Mouse (Mus musculus): Measurements from ENCODE around the gene Itih5.

Gene Itih5

DNA sequence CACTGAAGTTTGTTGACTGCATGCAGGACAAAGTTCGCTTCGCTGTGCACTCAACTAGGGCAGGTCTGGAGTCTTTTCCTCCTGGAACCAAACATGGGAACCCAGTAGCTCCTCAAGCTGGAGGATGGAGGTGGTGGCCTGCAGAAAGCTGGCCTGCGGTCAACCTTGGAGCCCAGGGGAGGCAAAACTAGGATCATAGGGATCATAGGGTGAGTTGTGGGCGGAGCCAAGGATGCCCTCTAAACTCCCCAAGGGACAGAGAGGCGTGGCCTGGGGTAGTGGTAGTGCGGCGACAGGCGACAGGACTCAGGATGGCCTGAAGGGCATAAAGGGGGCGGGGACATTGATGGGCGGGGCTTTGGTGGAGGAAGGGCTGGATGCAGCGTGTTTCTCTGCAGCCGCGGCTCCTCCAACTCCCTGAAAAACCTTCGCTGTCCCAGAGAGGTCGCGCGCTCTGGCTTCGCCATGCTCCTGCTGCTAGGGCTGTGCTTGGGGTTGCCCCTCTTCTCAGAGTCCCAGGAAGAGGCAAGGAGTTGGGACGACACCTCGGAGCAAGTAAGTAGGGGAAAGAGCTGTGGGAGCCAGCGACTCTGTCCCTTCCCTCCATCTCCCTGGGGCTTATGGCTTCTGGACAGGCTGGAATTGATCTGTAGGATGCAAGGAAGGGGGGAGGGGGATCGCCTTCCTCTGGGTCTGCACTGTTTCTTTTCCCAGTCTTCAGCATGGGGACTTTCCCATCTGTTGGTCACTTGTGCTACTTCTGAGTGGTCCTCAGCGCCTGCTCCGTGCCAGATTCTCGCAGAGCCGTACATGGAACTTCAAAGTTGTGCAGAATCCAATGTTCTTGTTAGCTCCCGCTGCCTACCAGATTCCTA is at the start of gene Itih5:
Gene Itih5 (plus strand): TSS at position 371 of the 875 bp plus-strand sequence.
- in situ Hi-C loops (cut with MboI) = no loop called here

DNA sequence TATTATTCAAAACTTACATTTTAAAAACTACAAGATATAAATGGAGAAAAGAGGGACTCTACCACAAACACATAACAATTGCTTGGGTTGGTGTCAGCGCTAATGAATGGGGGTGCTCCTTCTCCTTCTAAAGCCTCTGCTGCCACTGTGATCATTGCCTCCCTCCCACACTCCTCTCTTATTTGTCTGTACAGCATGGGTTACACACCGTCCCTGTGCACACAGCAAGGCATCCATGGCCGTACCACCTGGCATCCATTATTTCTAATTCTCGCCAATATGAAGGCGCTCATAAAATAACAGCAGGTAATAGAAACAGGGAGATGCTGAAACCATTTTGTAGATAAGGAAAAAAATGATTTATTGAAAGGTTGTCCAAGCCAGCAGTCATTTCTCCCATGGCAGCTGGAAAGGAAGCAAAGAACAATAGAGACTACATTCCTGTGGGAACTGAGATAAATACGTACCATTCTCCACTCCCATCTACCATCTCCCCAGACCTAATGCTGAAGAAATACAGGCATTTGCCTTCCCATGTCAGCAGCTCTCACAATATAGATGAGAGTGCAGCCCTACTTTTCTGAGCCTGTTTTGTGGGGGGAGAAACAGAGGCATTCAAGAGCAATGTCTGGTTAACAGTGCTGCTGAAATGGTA is 44.7 kb upstream of the Itih5 start:
- in situ Hi-C loops (cut with MboI) = loop anchor here (10.0 kb wide), 1 partner anchor 186 kb away; no protein-coding TSS in a partner anchor

DNA sequence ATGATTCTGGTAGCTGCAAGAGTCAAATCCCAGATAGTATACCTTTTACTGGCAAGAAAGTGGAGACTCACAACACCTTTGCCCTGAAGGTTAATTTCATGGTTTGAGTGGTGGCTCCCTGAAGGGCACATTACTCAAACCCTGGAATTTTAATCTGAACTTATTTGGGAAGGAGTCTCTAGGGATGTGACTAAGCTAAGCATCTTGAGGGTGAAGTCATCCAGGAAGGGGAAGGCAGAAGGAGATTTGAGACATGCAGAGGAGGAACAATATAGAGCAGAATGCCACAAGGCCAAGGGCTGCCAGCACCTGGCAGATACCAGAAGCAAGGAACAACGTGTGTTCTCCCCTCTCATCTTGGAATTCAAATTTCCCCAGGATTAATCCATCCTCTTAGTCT is 34.6 kb upstream of the Itih5 start:
- in situ Hi-C loops (cut with MboI) = no loop called here

DNA sequence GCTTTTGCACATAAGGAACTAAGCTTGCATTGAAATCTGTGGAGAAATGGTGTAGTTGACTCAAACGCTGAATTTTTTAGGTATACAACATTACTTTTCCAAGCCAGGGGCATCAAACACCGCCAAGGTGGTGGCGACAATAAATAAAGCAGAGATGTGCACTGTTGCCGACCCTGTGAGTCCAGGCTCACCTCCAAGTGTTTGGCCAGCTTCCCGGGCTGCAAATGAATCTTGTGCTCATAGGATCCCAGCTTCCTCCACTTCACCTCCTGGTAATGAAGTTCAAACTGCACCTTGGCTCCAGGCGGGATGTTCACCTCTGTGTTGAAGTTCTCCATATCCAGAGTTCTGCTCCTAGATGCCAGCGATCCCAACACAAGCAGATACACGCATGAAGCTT is 34.1 kb upstream of the Itih5 start:
- in situ Hi-C loops (cut with MboI) = no loop called here

DNA sequence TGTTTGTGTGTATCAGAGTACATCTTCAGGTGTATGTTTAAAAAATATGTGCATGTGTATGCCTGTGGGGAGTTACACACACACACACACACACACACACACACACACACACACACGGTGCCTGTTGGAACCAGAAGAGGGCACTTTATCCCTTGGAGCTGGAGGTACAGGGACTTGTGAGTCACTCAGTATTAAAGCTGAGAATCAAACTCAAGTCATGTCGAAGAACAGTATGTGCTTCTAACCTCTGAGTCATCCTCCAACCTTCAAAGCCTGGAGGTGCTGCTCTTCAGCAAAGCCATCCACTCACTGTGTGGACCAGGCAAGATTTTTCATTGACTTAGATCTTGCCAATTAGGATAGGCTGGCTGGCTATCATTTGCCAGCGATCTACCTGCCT is 31.5 kb upstream of the Itih5 start:
- in situ Hi-C loops (cut with MboI) = no loop called here

DNA sequence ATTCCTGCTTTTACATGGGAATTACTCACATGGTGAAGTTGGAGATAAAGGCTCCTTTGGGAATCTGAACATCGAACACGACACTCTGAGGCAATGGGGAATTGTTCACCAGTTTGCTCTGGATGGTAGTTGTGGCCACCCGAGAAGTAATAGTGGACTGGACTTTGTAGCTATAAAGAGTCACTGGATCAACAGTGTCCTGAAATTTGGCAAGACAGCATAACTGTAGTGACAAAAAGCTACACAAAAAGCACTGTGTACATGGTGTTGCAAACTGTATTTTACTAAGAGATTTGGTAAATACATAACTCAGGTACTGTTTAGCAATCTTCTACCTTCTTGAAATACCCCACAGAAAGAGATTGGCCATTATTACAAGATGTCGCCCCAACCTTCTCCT is 27.2 kb upstream of the Itih5 start:
- in situ Hi-C loops (cut with MboI) = no loop called here

DNA sequence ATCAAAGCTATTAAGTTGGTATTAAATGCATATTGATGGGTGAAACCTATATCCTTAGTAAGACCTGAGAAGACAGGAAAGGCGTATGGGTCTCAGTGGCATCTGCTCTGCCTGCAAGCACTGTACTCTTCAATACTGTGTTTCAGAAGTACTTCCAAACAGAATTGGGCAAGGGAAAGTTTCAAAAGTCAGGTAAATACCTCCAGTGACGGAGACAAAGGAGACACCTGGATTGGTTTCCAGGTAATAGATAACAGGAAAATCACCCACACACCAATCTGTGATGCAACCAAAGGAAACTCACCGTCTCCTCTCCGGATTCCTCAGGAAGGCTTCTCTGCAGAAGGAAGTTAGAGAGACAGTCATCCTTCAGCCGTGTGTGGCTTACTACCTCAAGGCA is 25.9 kb upstream of the Itih5 start:
- in situ Hi-C loops (cut with MboI) = no loop called here

DNA sequence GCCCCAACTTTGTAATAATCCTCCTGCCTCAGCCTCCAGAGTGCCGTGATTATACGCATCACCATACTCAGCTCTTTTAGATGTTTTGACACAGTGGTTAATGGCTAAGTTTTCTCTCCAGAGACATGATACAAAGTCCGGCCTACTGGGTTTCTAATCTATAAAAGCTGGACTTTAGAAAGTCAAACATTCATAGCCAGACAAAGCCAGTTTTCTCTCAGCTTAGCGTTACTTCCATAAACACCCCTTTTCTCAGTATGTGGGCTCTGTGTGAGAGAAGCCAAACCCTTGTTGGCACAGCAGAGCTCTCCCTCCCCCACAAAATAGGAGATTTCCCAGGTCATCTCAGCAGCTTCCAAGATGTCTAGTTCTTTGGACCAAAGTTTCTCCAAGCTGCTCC is 24.8 kb upstream of the Itih5 start:
- in situ Hi-C loops (cut with MboI) = no loop called here

DNA sequence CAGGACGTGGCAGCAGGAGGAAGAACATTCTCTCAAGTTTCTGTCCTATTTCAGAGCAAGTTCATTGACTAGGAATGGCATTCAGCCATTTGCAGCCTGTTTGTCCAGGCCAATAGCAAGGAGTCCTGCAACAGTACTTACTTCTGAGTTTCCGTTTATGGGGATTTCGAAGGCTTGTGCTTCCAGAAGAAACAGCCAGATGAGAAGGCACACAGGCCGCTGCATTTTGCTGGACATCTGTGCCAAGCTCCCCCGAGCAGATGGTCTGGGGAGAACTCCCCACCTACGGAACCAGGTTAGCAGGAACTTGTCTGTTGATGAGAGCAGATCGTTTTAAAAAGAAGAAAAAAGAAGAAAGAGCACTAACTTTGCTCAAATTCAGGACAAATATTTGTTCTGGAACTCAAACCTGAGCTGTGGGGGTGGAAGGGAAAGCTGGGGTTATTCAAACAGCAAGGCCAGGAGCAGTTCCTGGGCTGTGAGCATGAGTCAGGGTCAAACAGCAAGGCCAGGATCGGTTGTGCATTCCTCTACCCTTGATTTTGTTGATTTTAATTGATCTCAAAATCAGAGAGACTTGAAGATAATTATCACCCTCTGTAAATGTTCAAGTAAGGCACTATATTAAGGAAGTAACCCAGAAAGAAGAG is 22.9 kb upstream of the Itih5 start:
- in situ Hi-C loops (cut with MboI) = loop anchor here (10.0 kb wide), 1 partner anchor 164 kb away; no protein-coding TSS in a partner anchor

DNA sequence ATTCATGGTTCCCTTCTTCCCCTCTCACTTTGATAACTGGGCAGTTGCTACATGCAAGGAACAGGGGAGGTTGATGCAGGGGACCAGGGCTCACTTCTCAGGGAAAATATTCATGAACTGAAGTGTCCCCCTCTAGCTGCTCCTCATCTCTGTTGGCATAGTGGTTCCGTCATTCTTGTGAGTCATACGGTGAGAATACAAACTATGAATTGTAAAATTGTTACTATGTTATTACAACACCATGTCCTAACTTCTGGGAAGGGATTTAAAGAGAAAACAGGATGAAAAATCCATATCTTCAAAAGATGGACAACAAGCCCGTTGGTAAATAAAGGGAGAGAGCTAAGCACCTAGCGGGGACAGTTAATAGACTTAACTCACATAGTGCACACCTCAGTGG is 22.1 kb upstream of the Itih5 start, which contains the start of gene Itih2:
Gene Itih2 (minus strand): TSS at position 101 of the 400 bp plus-strand sequence.
- in situ Hi-C loops (cut with MboI) = loop anchor here (10.0 kb wide), 1 partner anchor 164 kb away; no protein-coding TSS in a partner anchor

DNA sequence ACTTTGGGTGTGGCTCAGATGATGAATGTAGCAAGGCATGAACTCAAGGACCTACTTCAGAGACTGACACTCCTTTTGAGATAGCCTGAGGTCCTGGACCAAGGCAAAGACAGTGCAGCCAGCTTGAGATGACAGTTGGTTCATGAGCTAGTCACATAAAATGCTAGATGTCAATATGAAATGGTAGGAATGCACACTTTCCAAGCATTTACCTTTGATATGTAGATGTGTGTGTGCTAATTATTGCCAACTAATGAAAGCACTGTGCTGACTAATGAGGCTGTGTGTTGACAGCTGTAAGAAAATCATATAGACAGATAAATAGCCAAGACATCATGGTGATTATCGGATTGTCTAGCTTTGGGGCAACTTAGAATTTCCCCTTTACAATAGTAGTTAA is 21.2 kb upstream of the Itih5 start:
- in situ Hi-C loops (cut with MboI) = loop anchor here (10.0 kb wide), 1 partner anchor 163 kb away; no protein-coding TSS in a partner anchor

DNA sequence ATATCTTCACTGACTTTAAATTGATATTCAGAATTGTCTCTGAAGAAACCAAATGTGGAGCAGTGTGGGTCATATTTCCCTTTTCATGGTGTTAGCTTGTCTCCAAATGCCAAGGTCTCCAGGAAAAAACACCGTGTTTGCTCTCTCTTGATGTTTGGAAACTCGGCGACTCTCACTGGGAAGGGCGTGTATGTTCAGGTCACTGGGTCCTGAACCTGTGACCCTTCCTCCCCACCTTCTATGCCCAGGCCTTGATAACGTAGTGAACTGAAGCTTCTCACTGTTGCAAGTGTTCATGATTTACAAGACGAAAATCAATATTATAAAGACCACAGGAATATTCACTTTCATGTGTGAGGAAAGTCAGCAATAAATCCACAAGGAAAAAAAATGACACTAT is 19.4 kb upstream of the Itih5 start:
- in situ Hi-C loops (cut with MboI) = loop anchor here (10.0 kb wide), 1 partner anchor 161 kb away; no protein-coding TSS in a partner anchor

DNA sequence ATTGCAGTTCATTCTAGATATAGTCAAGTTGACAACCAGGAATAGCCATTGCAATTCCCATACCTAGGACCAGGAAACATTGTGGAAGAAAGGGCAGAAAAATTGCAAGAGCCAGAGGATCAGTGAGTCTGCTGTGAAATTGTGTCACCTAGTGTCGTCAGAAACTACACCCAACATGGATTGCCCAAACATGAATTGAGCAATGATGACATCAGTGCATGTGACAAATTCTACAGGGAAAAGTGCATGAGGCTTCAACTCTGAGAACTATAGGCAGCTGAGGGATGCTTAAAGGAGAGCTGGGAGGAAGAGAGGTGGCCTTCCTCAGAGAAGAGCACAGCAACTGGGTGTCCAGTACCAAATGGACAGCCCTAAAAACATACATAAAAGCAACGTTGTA is 16.1 kb upstream of the Itih5 start:
- in situ Hi-C loops (cut with MboI) = loop anchor here (10.0 kb wide), 1 partner anchor 157 kb away; no protein-coding TSS in a partner anchor

DNA sequence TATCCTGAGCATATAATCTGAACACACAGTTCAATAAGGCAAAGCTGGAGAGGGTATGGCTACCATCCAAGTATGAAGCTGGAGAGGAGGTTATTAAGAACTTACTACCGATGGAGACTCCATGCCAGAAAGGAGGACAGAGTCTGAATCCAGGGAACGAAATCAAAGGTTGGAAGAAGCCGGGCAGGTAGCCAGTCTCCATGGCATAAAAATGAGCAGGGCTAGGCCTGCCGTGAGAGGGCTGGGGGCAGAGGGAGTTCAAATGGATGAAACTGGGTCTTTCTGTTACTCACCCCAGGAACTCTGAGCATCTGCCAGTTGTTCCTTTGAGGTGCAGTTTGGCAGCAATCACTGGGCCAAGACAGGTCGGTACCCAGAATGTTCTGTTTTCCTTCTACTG is 12.9 kb upstream of the Itih5 start:
- in situ Hi-C loops (cut with MboI) = no loop called here

DNA sequence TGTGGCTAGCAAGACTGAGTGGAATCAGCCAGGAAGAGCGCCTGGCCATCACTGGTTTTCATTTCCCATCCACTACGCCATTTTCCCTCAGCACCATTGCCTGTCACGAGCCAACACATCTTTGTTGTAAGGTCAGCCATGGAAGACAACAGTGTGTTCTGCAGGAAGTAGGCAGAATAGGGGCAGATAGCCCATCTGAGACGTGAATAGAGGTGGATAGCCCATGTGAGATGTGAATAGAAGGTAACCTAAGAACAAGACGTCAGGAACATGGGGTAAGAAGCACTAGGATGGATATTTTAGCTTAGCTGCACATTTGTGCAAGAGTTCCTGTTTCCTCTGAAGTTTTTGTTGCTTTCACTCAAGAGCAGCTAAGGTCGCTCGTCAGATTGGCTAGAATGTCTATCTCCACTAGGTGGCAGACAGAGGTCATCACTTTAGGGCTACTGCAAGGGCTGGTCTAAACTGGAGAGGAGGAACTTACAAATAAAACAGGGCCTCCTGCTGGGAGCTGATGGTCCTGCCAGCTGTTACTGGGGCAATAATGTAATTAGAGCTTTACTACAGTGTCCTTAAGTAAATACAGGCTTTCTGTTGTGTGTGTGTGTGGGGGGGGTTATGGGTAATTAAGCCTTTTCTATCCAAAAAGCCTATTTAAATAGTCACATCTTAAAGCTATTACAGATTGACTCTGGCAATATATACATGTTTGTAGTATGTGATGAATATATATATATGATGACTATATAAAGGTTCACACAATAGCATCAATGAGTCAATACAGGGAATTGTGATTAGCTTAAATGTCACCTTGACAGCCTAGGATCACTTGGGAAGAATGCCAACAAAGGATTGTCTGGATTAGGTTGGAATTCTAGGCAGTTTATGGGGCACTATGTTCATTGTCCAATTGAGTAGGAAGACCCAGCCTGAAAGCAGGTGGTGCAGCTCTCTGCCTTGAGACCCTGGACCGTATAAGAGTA is 10.6 kb upstream of the Itih5 start:
- in situ Hi-C loops (cut with MboI) = no loop called here

DNA sequence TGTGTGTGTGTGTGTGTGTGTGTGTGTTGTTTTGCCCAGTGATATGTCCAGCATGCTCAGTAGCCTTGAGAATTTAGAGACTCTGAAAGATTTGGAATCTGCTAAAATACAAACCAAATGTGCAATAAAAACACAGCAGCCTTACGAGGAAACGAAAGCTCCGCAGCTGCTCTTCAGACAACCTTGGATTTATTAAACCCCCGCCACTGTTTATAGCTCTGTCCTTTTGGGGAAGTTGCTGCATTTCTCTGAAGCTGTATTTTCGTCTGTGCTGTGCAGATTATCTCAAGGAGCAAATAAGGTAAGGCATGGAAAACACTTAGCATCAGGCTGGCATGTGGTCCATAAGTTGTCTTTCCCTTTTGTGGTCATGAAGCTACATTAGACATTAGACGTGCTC is 7.9 kb upstream of the Itih5 start:
- in situ Hi-C loops (cut with MboI) = no loop called here

DNA sequence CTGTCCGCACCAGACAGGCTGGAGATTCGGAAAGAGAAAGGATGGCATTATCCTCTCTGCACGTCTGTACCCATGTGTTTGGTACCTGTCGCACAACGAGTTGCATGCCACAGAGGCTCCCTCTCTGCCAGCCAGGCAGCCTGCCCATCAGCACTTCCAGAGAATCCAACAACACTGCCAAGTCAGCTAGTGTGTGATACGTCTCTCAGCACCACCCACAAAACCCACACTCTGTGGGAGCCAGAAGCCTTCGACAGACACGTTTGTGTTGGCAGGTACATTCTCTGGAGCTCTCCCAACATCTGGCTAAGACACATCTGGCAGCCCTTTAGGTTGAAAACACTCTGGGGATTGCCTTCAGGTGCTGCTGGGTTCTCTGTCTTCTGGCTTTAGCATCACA is 6.2 kb upstream of the Itih5 start:
- in situ Hi-C loops (cut with MboI) = no loop called here

DNA sequence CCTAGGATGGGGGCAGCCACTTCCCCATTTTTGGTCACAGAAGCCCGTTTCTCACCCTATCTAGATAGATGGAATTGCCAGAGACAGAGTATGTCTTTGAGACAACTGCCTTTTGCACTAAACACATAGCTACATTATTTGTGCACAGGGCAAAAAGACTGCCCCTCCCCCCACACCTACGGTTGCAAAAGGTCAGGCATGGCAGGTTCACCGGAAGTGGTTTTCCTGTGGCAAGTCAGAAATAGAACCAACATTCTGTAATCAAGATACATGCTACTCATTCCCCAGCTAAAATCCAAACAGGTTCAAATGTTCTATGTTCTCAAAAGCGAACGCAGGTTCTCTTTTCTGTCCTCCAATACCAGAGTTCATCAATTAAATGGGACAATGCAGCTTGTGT is 781 bp upstream of the Itih5 start:
- in situ Hi-C loops (cut with MboI) = no loop called here

DNA sequence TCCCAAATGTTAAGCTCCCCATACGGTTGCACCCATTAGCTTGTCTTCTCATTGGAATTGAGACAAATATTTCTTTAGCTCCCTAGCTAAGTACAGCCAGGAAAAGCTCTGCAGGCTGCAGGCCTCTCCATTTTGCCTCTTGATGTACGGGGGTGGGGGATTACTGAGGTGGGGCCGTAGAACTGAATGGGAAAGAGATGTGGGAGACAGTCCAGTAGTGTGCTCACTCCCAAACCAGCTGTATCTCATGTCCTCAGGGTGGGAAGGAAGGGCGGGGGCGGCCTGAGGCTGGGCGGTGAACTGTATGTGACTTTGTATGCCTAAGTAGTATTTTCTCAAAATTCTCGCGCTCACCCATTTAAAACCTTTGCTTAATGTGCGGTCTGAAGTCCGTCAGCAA is 3.8 kb downstream of the Itih5 start:
- in situ Hi-C loops (cut with MboI) = no loop called here

DNA sequence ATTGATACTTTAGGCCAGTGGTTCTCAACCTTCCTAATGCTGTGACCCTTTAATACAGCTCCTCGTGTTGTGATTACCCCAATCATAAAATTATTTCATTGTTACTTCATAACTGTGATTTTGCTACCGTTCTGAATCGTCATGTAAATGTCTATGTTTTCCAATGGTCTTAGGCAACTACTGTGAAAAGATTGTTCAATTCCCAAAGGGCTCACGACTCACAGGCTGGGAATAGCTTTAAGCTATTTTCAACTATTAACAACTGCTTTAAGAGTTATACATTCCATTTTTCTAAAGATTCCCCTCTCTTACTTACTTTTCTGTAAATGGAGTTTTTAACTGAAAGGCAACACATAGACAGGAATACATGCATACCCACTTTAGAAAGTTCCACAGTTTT is 8.6 kb downstream of the Itih5 start:
- in situ Hi-C loops (cut with MboI) = no loop called here

DNA sequence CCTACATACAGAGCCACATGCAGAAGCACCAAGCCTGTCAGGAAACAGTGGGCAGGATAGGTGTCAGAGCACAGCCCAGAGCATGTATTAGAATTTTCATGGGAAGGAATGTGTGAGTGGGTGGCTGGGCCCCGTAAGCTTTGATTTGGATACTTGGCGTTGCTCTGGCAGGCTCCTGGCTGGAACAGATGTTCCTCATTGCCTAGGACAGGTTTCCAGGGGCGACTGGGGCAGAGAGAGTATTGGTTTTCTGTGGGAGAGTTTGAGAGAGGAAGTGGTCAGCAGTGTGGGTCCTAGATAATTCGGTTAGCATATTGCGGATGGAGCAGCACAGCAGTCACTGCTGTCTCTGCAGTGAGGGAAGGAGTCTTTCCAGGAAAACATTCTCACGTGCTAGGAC is 13.3 kb downstream of the Itih5 start:
- in situ Hi-C loops (cut with MboI) = no loop called here
